ENCODE assay signal across 9 mouse cellular contexts in the genomic region with DNA sequence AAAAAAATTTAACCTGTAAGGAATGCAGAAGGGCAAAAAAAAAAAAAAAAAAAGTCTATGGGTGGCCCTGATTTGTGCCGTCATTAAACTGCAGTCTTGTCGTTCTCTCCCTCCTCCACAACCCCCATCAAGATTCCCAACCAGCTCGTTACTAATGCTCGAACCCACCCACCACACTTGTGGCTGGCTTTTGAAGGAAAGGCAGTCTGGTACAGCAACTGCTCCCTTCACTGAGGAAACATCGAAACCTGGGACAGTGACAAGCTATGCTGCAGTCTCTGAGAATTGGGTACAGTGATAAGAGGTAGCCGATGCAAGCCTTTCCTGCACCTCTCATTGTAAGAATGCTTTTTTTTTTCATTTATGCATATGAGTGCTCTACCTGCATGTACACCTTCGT. TPM values are rescaled to one million over a fixed set of nuclear protein-coding genes. Genes with fewer than 3 reads are reported as not detected.
DNase-seq lines count a peak whose midpoint lies in the region; ATAC-seq and TF ChIP-seq lines count a peak whose summit lies in the region.
"Had no signal": no experiment of that assay in that cellular context is flagged by ENCODE, and none has a peak within 500 bp of the region (broad histone marks: within the 10 kb centered on the region; RNA-seq: fewer than 3 reads in every experiment).

No protein-coding gene starts in this region.

- H3K4me2 ChIP-seq in liver, embryonic 11.5 days = peak overlapping the region; percentile 66; the same call in 1 of the 2 replicates
- peak overlapping the region; percentile 88 for H3K4me2 ChIP-seq in hindbrain, embryonic 14.5 days (replicated peaks)
- H3K4me2 ChIP-seq in midbrain, postnatal 0 days (ENCODE audit: low read depth, low read length, poor library complexity, severe bottlenecking) = no peak overlapping the region; the same call in 1 of the 2 replicates

- TF ChIP-seq CTCF in midbrain, postnatal 0 days (IDR thresholded peaks at IDR 0.05) = no peak

- no peak for DNase-seq in liver, embryonic 11.5 days (ENCODE audit: low spot score)
- DNase-seq in liver = no peak
- no peak for DNase-seq in hindbrain, embryonic 14.5 days (ENCODE audit: low spot score)
- no peak for DNase-seq in midbrain, postnatal 0 days (ENCODE audit: low spot score)
- DNase-seq in left cerebral cortex, postnatal 10 days (ENCODE audit: extremely low spot score in 1 of 2, low spot score in 2 of 2) = no peak
- DNase-seq in gastrocnemius, postnatal 25 days = no peak

- ATAC-seq in erythroblast, adult 5-6 weeks (replicated peaks; ENCODE audit: low FRiP score, poor library complexity, severe bottlenecking) = no peak
- no peak for ATAC-seq in liver, embryonic 11.5 days (replicated peaks; ENCODE audit: low FRiP score)
- ATAC-seq in hindbrain, embryonic 14.5 days (ENCODE audit: low FRiP score) = no peak
- no peak for ATAC-seq in midbrain, postnatal 0 days (ENCODE audit: low FRiP score)

- no peaks in the 10 kb centered on the region for H3K9me3 ChIP-seq in erythroblast, embryonic 14.5 days (ENCODE audit: control insufficient read depth, low read length)
- no peaks in the 10 kb centered on the region for H3K9me3 ChIP-seq in liver, embryonic 11.5 days (ENCODE audit: control insufficient read depth, low read length)
- H3K9me3 ChIP-seq in hindbrain, embryonic 14.5 days (ENCODE audit: control insufficient read depth, low read length) = no peaks in the 10 kb centered on the region
- no peaks in the 10 kb centered on the region for H3K9me3 ChIP-seq in midbrain, postnatal 0 days (ENCODE audit: low read length)
- H3K9me3 ChIP-seq: megakaryocyte, embryonic 14.5 days had no signal

- H3K4me1 ChIP-seq in erythroblast, embryonic 14.5 days (ENCODE audit: control insufficient read depth) = peaks cover 42% of the 10 kb centered on the region
- peaks cover 14% of the 10 kb centered on the region for H3K4me1 ChIP-seq in liver, embryonic 11.5 days (replicated peaks; ENCODE audit: control insufficient read depth, insufficient read depth, low read length)
- peaks cover 17% of the 10 kb centered on the region for H3K4me1 ChIP-seq in hindbrain, embryonic 14.5 days (replicated peaks; ENCODE audit: control insufficient read depth, insufficient read depth, low read length)
- H3K4me1 ChIP-seq in midbrain, postnatal 0 days (ENCODE audit: insufficient read depth, low read length) = peaks cover 5% of the 10 kb centered on the region; the same call in 1 of the 2 replicates

- H3K27me3 ChIP-seq in erythroblast, embryonic 14.5 days (ENCODE audit: control insufficient read depth) = no peaks in the 10 kb centered on the region
- no peaks in the 10 kb centered on the region for H3K27me3 ChIP-seq in liver, embryonic 11.5 days (replicated peaks; ENCODE audit: control insufficient read depth, insufficient read depth, low read length)
- no peaks in the 10 kb centered on the region for H3K27me3 ChIP-seq in hindbrain, embryonic 14.5 days (ENCODE audit: control insufficient read depth, insufficient read depth, low read length)
- no peaks in the 10 kb centered on the region for H3K27me3 ChIP-seq in midbrain, postnatal 0 days (ENCODE audit: insufficient read depth, low read length)
- H3K27me3 ChIP-seq: megakaryocyte, embryonic 14.5 days had no signal

- no peak overlapping the region for H3K9ac ChIP-seq in liver, embryonic 11.5 days (ENCODE audit: low read depth, low read length)
- H3K9ac ChIP-seq in hindbrain, embryonic 14.5 days = peak overlapping the region; percentile 87
- no peak overlapping the region; the same call in 1 of the 2 replicates for H3K9ac ChIP-seq in midbrain, postnatal 0 days (replicated peaks; ENCODE audit: low read length, poor library complexity, severe bottlenecking)

- peak overlapping the region; percentile 58; the same call in 1 of the 2 replicates for H3K27ac ChIP-seq in liver, embryonic 11.5 days (ENCODE audit: low read depth, low read length)
- peak overlapping the region; percentile 82; the same call in 1 of the 2 replicates for H3K27ac ChIP-seq in hindbrain, embryonic 14.5 days
- peak overlapping the region; percentile 74; the same call in 1 of the 2 replicates for H3K27ac ChIP-seq in midbrain, postnatal 0 days (ENCODE audit: low read depth, low read length)

- peaks cover 51% of the 10 kb centered on the region for H3K36me3 ChIP-seq in erythroblast, embryonic 14.5 days (ENCODE audit: control insufficient read depth)
- H3K36me3 ChIP-seq in liver, embryonic 11.5 days (ENCODE audit: control insufficient read depth, insufficient read depth, low read length) = peaks cover 6% of the 10 kb centered on the region; the same call in 1 of the 2 replicates
- H3K36me3 ChIP-seq in hindbrain, embryonic 14.5 days (replicated peaks; ENCODE audit: control insufficient read depth, insufficient read depth) = peaks cover 35% of the 10 kb centered on the region
- H3K36me3 ChIP-seq in midbrain, postnatal 0 days (ENCODE audit: insufficient read depth, low read length) = peaks cover 23% of the 10 kb centered on the region

- H3K4me3 ChIP-seq in erythroblast, embryonic 14.5 days (replicated peaks) = peak overlapping the region; percentile 94
- no peak overlapping the region for H3K4me3 ChIP-seq in liver, embryonic 11.5 days (ENCODE audit: low read depth, low read length)
- H3K4me3 ChIP-seq in hindbrain, embryonic 14.5 days (replicated peaks; ENCODE audit: low read length) = peak overlapping the region; percentile 90
- peak overlapping the region; percentile 47 for H3K4me3 ChIP-seq in midbrain, postnatal 0 days (ENCODE audit: low read depth, low read length)

- WGBS in liver, embryonic 11.5 days = 79% methylated on average over 7 of the region's 7 CpGs
- 79% methylated on average over 7 of the region's 7 CpGs for WGBS in hindbrain, embryonic 14.5 days
- WGBS in midbrain, postnatal 0 days = 74% methylated on average over 7 of the region's 7 CpGs

- intact Hi-C loops in left cerebral cortex, postnatal 10 days (cut with DNase I) = no loop called here

RNA-seq across cellular contexts. Expression of gene Tomm20, which starts 0.8 kb away (rescaled TPM):
- polyA plus RNA-seq in erythroblast, embryonic 14.5 days (2012) = 37.4 and 40.7 TPM in 2 replicates
- total RNA-seq in erythroblast, adult 5-6 weeks (2015; ENCODE audit: low replicate concordance) = 14.4 and 15.8 TPM in 2 replicates
- total RNA-seq in erythroblast, adult 5-6 weeks (2017; ENCODE audit: low replicate concordance) = 42.5 and 56.2 TPM in 2 replicates
- 359 and 372 TPM in 2 replicates for polyA plus RNA-seq in liver, embryonic 11.5 days (2014; fragmentation: Nextera tagmentation; extraction: Ambion mirVana)
- polyA plus RNA-seq in hindbrain, embryonic 14.5 days (2014; fragmentation: Nextera tagmentation; extraction: Ambion mirVana) = 208 and 216 TPM in 2 replicates
- total RNA-seq in midbrain, postnatal 0 days (2014; rRNA removed) = 149 and 190 TPM in 2 replicates
- 236 TPM in 2 replicates for polyA plus RNA-seq in midbrain, postnatal 0 days (2015; fragmentation: Nextera tagmentation; extraction: Ambion mirVana)
- 100 to 1,000 TPM; 156 to 169 TPM for total RNA-seq in left cerebral cortex, postnatal 10 days (2021)
- total RNA-seq in gastrocnemius, postnatal 25 days (2021) = 10 to 100 TPM; 84.5 to 86.1 TPM

RNA-seq across cellular contexts. Expression of gene Rbm34, which starts 24.4 kb away (rescaled TPM):
- 0.36 and 0.44 TPM in 2 replicates for polyA plus RNA-seq in erythroblast, embryonic 14.5 days (2012)
- total RNA-seq in erythroblast, adult 5-6 weeks (2015; ENCODE audit: low replicate concordance) = 5.2 and 10.6 TPM in 2 replicates
- 3.8 and 5.7 TPM in 2 replicates for total RNA-seq in erythroblast, adult 5-6 weeks (2017; ENCODE audit: low replicate concordance)
- 30.5 and 32.4 TPM in 2 replicates for polyA plus RNA-seq in liver, embryonic 11.5 days (2014; fragmentation: Nextera tagmentation; extraction: Ambion mirVana)
- 23.2 and 24.3 TPM in 2 replicates for polyA plus RNA-seq in hindbrain, embryonic 14.5 days (2014; fragmentation: Nextera tagmentation; extraction: Ambion mirVana)
- 16.2 and 22.1 TPM in 2 replicates for total RNA-seq in midbrain, postnatal 0 days (2014; rRNA removed)
- polyA plus RNA-seq in midbrain, postnatal 0 days (2015; fragmentation: Nextera tagmentation; extraction: Ambion mirVana) = 26.7 and 32.7 TPM in 2 replicates
- 10 to 100 TPM; 17.4 to 18.2 TPM for total RNA-seq in left cerebral cortex, postnatal 10 days (2021)
- 1 to 10 TPM; 3.7 to 4.3 TPM for total RNA-seq in gastrocnemius, postnatal 25 days (2021)
